Mouse (Mus musculus): ENCODE data around the gene Tanc2.

DNA sequence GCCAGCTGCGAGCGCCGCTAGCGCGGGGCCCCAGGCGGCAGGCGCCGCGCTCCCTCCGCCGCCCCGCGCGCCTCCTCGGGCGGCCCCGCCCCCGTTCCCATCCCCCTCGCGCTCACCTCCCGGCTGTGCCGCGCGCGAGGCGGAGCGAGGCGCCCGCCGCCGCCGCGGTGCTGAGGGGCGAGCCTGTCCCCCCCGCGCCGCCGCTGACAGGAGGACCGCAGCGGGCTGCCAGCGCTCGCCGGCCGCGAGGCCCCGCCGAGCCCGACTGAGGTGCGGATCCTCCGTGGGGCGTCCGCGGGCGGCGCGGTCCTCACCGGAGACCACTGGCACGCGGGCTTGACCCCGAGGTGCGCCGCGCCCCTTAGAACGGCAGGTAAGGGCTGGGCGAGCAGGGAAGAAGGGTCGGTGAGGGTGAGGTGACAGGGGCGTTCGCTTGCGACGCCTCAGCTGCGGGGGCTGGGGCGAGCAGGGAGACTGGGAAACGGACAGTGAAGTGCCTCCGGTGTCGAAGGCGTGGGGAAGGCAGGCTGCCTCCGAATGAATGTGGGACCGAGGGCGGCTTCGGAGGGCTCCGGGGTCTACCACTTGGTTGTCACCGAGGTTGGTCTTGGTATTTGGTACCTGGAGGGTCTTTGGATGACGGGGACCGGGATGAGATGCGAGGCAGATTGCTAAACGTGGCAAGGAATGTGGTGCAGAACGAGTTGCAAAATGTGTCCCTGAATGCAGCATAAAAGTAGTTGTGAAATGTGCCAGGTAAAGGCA is at the start of gene Tanc2:
- TF ChIP-seq POLR2A (IDR thresholded peaks at IDR 0.05; ENCODE audit: borderline replicate concordance, insufficient read depth, low read length) (no peak), CTCF (IDR thresholded peaks at IDR 0.05; ENCODE audit: borderline replicate concordance, insufficient read depth, low read depth, low read length) (no peak)
